Mouse (Mus musculus): ENCODE results near the gene Msantd2. TPM values are rescaled to one million over a fixed set of nuclear protein-coding genes. Genes with fewer than 3 reads are reported as not detected.

The Msantd2 gene
- total and polyA plus RNA-seq, 2 experiments from 2014 or later: 5.3 to 6.4 TPM

DNA sequence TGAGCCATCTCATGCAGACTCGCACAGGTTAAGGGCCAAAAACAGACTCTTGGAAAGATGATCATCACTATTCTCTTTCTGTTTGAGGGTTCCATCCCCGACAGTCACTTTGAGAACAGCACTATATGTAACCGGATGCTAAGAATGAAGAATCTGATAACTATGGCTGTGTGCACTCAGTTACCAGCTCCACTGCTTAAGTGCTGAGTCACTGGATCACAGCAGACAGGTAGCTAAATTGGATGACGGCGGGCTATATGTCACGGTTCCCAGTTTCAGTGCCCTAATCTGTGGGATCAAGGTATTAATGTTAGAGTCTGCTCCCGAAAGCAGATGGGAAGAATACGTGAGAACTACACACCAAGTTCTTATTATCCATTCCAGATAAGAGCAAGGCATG lies 33.3 kb upstream of the Msantd2 start:
- TF ChIP-seq CTCF (IDR thresholded peaks at IDR 0.05; ENCODE audit: low read depth) (no peak), EP300 (IDR thresholded peaks at IDR 0.05; ENCODE audit: low read depth) (no peak)
- H3K4me3 ChIP-seq (ENCODE audit: low read depth, low read length): no peak overlapping the region
- no peak for DNase-seq (ENCODE audit: low spot score)

GRCm38 (mm10) chr9:37456481-37456910 lies 32.6 kb upstream of the Msantd2 start:
- Histone ChIP-seq H3K4me1 (ENCODE audit: control insufficient read depth, insufficient read depth) (peaks cover 11% of the 10 kb centered on the region; the same call in 1 of the 2 replicates), H3K36me3 (replicated peaks; ENCODE audit: control insufficient read depth, insufficient read depth, low read length) (no peaks in the 10 kb centered on the region), H3K4me3 (ENCODE audit: low read depth, low read length) (peak overlapping the region; percentile 19), H3K27ac (ENCODE audit: low read depth) (no peak overlapping the region), H3K27me3 (ENCODE audit: control insufficient read depth, insufficient read depth, low read length) (peaks cover 95% of the 10 kb centered on the region), H3K4me2 (ENCODE audit: low read depth, low read length) (peak overlapping the region; percentile 44), H3K9me3 (replicated peaks; ENCODE audit: control insufficient read depth, low read length) (no peaks in the 10 kb centered on the region), H3K9ac (replicated peaks; ENCODE audit: low read depth, low read length) (no peak overlapping the region)
- no peak for DNase-seq (ENCODE audit: low spot score)
- no peak for ATAC-seq (ENCODE audit: insufficient read depth, low read depth)
- under 1% methylated on average over 16 of the region's 20 CpGs for WGBS
- TF ChIP-seq CTCF (IDR thresholded peaks at IDR 0.05; ENCODE audit: low read depth): no peak
- TF ChIP-seq EP300 (IDR thresholded peaks at IDR 0.05; ENCODE audit: low read depth): no peak

More for the DNA sequence above, 33.3 kb upstream of the Msantd2 start:
- Histone ChIP-seq H3K27me3 (ENCODE audit: control insufficient read depth, insufficient read depth, low read length) (peaks cover 92% of the 10 kb centered on the region), H3K27ac (ENCODE audit: low read depth) (no peak overlapping the region), H3K9me3 (replicated peaks; ENCODE audit: control insufficient read depth, low read length) (no peaks in the 10 kb centered on the region), H3K36me3 (replicated peaks; ENCODE audit: control insufficient read depth, insufficient read depth, low read length) (no peaks in the 10 kb centered on the region), H3K4me2 (ENCODE audit: low read depth, low read length) (no peak overlapping the region), H3K9ac (replicated peaks; ENCODE audit: low read depth, low read length) (no peak overlapping the region), H3K4me1 (ENCODE audit: control insufficient read depth, insufficient read depth) (peaks cover 11% of the 10 kb centered on the region; the same call in 1 of the 2 replicates)
- 7% methylated on average over 8 of the region's 8 CpGs for WGBS
- ATAC-seq (ENCODE audit: insufficient read depth, low read depth): no peak

DNA sequence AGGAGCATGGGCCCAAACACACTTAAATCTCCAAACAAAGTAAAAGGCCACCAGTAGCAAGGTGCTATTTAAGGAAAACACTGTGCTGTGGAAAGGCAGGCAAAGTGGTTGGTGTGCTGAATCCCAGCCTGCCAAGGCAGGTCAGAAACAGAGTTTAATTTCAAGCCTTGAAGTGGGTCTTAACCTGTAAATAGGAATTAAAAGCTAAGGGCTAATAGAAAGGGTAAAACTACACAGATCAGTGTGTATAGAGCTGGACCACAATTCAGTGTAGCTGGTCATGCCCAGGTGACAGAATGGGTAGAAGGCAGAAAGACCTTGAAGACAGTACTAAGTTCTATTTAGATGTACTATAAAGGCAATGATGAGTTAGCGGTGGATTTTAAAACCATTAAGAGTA lies 32.0 kb upstream of the Msantd2 start:
- Histone ChIP-seq H3K9me3 (replicated peaks; ENCODE audit: control insufficient read depth, low read length) (no peaks in the 10 kb centered on the region), H3K9ac (replicated peaks; ENCODE audit: low read depth, low read length) (no peak overlapping the region), H3K27me3 (ENCODE audit: control insufficient read depth, insufficient read depth, low read length) (peaks cover 97% of the 10 kb centered on the region), H3K4me2 (ENCODE audit: low read depth, low read length) (no peak overlapping the region), H3K4me3 (ENCODE audit: low read depth, low read length) (no peak overlapping the region), H3K4me1 (ENCODE audit: control insufficient read depth, insufficient read depth) (peaks cover 11% of the 10 kb centered on the region; the same call in 1 of the 2 replicates), H3K27ac (ENCODE audit: low read depth) (no peak overlapping the region), H3K36me3 (replicated peaks; ENCODE audit: control insufficient read depth, insufficient read depth, low read length) (no peaks in the 10 kb centered on the region)
- 83% methylated on average over 1 of the region's 1 CpGs for WGBS
- DNase-seq (ENCODE audit: low spot score) (no peak), ATAC-seq (ENCODE audit: insufficient read depth, low read depth) (no peak)
- no peak for TF ChIP-seq EP300 (IDR thresholded peaks at IDR 0.05; ENCODE audit: low read depth)
- no peak for TF ChIP-seq CTCF (IDR thresholded peaks at IDR 0.05; ENCODE audit: low read depth)

DNA sequence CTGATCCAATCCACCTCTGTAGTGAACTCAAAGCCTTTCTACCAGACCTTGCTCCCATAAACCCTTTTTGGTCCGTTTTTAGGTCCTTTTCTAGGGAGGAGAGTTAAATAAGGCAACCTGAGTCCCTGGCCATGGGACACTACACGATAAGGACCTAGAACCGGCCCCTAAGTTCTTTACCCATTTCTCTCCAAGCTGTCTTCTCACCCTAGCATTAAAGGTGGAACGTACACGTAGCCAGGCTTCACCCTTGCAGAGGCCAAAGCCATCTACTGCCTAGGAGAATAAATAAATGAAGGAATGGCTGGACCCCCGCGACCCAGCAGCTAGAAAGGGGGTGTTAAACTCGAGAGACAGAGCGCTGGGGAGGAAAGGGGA lies 29.5 kb upstream of the Msantd2 start:
- H3K27ac ChIP-seq (ENCODE audit: low read depth): no peak overlapping the region
- H3K36me3 ChIP-seq (replicated peaks; ENCODE audit: control insufficient read depth, insufficient read depth, low read length): no peaks in the 10 kb centered on the region
- peaks cover 11% of the 10 kb centered on the region; the same call in 1 of the 2 replicates for H3K4me1 ChIP-seq (ENCODE audit: control insufficient read depth, insufficient read depth)
- H3K9ac ChIP-seq (replicated peaks; ENCODE audit: low read depth, low read length): no peak overlapping the region
- DNase-seq (ENCODE audit: low spot score): no peak
- no peak for ATAC-seq (ENCODE audit: insufficient read depth, low read depth)
- 7% methylated on average over 9 of the region's 9 CpGs for WGBS
- peak overlapping the region; percentile 85 for H3K4me2 ChIP-seq (ENCODE audit: low read depth, low read length)
- peaks cover 83% of the 10 kb centered on the region for H3K27me3 ChIP-seq (ENCODE audit: control insufficient read depth, insufficient read depth, low read length)
- TF ChIP-seq EP300 (IDR thresholded peaks at IDR 0.05; ENCODE audit: low read depth) (no peak), CTCF (IDR thresholded peaks at IDR 0.05; ENCODE audit: low read depth) (no peak)
- H3K4me3 ChIP-seq (ENCODE audit: low read depth, low read length): peak overlapping the region; percentile 55
- H3K9me3 ChIP-seq (replicated peaks; ENCODE audit: control insufficient read depth, low read length): no peaks in the 10 kb centered on the region

GRCm38 (mm10) chr9:37460043-37460960 lies 28.8 kb upstream of the Msantd2 start:
- ATAC-seq (ENCODE audit: insufficient read depth, low read depth): peak; percentile 27
- peak overlapping the region; percentile 55 for H3K4me3 ChIP-seq (ENCODE audit: low read depth, low read length)
- TF ChIP-seq EP300 (IDR thresholded peaks at IDR 0.05; ENCODE audit: low read depth) (no peak), CTCF (IDR thresholded peaks at IDR 0.05; ENCODE audit: low read depth) (no peak)
- H3K4me2 ChIP-seq (ENCODE audit: low read depth, low read length): peak overlapping the region; percentile 85
- H3K27me3 ChIP-seq (ENCODE audit: control insufficient read depth, insufficient read depth, low read length): peaks cover 77% of the 10 kb centered on the region
- H3K36me3 ChIP-seq (replicated peaks; ENCODE audit: control insufficient read depth, insufficient read depth, low read length): no peaks in the 10 kb centered on the region
- H3K27ac ChIP-seq (ENCODE audit: low read depth): no peak overlapping the region
- peaks cover 11% of the 10 kb centered on the region; the same call in 1 of the 2 replicates for H3K4me1 ChIP-seq (ENCODE audit: control insufficient read depth, insufficient read depth)
- H3K9me3 ChIP-seq (replicated peaks; ENCODE audit: control insufficient read depth, low read length): no peaks in the 10 kb centered on the region
- DNase-seq (ENCODE audit: low spot score): no peak
- H3K9ac ChIP-seq (replicated peaks; ENCODE audit: low read depth, low read length): no peak overlapping the region
- under 1% methylated on average over 80 of the region's 81 CpGs for WGBS
